Mouse (Mus musculus): Measurements from ENCODE around the gene Hsd17b6.

GRCm38 (mm10) chr10:127951390-127951789, 56.0 kb downstream of the Hsd17b6 start:
- TF ChIP-seq CTCF (IDR thresholded peaks at IDR 0.05) (no peak), EP300 (IDR thresholded peaks at IDR 0.05) (no peak)

Data from lung, postnatal 0 days (tissue).